8 mouse cellular contexts compared by ENCODE assay signal in the genomic region with DNA sequence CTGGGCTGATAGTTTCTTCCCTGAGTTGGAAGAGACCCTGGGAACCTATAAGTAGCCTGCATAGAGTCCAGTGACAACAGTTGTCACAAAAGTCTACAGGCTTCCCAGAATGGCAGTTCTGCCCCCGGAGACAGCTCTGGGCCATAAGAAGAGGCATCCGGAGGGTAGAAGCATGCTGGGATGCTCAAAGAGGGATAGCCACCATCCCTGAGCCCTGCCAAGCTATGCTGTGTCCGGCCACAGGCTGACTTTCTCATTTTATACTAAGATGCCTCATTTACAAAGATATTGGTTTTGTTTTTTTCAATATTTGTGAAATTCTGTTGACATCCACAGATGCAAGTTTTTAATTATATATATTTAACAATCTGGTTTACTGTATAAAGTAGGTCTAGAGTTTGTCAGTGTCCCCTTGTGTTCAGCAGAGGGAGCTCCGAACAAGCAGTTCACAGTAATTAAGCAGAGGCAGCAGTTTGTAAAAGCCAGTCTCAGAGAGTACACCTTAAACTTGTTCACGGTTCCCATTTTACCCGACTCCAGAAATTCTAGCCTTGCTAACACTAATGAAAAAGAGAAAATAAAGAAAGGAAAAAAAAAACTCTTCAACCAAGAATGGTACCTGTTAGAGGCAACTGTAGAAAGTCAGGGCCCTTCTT.
A peak's percentile ranks its signal among the peaks of the same experiment; 100 is the strongest.
DNase-seq lines count a peak whose midpoint lies in the region; ATAC-seq and TF ChIP-seq lines count a peak whose summit lies in the region.

No protein-coding gene starts in this region.

- H3K36me3 ChIP-seq in embryonic facial prominence, embryonic 11.5 days (replicated peaks; ENCODE audit: control insufficient read depth, insufficient read depth, low read depth, low read length) = no peaks in the 10 kb centered on the region
- H3K36me3 ChIP-seq in embryonic facial prominence, embryonic 10.5 days (replicated peaks) = no peaks in the 10 kb centered on the region
- no peaks in the 10 kb centered on the region for H3K36me3 ChIP-seq in hindbrain, postnatal 0 days (ENCODE audit: insufficient read depth, low read length)

- H3K9ac ChIP-seq in embryonic facial prominence, embryonic 11.5 days (replicated peaks; ENCODE audit: low read length) = no peak overlapping the region
- no peak overlapping the region for H3K9ac ChIP-seq in hindbrain, postnatal 0 days (replicated peaks; ENCODE audit: low read length)

- no peaks in the 10 kb centered on the region for H3K27me3 ChIP-seq in embryonic facial prominence, embryonic 11.5 days (ENCODE audit: control insufficient read depth, insufficient read depth, low read length)
- peaks cover 5% of the 10 kb centered on the region; the same call in 1 of the 2 replicates for H3K27me3 ChIP-seq in embryonic facial prominence, embryonic 10.5 days (replicated peaks; ENCODE audit: low read depth, poor library complexity, severe bottlenecking)
- no peaks in the 10 kb centered on the region for H3K27me3 ChIP-seq in hindbrain, postnatal 0 days (ENCODE audit: insufficient read depth, low read length)

- peak; percentile 66 for DNase-seq in embryonic facial prominence, embryonic 11.5 days (ENCODE audit: low spot score)
- no peak for DNase-seq in embryonic facial prominence, embryonic 10.5 days (ENCODE audit: low spot score)
- DNase-seq in right cerebral cortex, adult 18-20 months = peak; percentile 45
- DNase-seq in right cerebral cortex, postnatal 14 days = no peak
- DNase-seq in hindbrain, postnatal 0 days (ENCODE audit: low spot score) = peak; percentile 82
- peak; percentile 26 for DNase-seq in mesoderm, embryonic 11.5 days (ENCODE audit: low read depth, low spot score)
- DNase-seq in gastrocnemius, postnatal 14 days = no peak

- no peak overlapping the region for H3K4me2 ChIP-seq in embryonic facial prominence, embryonic 11.5 days (ENCODE audit: low read depth, low read length)
- no peak overlapping the region for H3K4me2 ChIP-seq in hindbrain, postnatal 0 days (ENCODE audit: low read depth, low read length)

- no peaks in the 10 kb centered on the region for H3K9me3 ChIP-seq in embryonic facial prominence, embryonic 11.5 days (replicated peaks; ENCODE audit: control insufficient read depth, low read length)
- H3K9me3 ChIP-seq in embryonic facial prominence, embryonic 10.5 days = no peaks in the 10 kb centered on the region
- H3K9me3 ChIP-seq in hindbrain, postnatal 0 days (ENCODE audit: low read length) = no peaks in the 10 kb centered on the region

- no peak for ATAC-seq in embryonic facial prominence, embryonic 11.5 days (replicated peaks; ENCODE audit: insufficient number of reproducible peaks, low FRiP score, low TSS enrichment, low read depth)
- ATAC-seq in hindbrain, postnatal 0 days = peak; percentile 82
- ATAC-seq in megakaryocyte-erythroid progenitor cell, adult 5-6 weeks (replicated peaks; ENCODE audit: low FRiP score, low TSS enrichment, poor library complexity, severe bottlenecking) = no peak

- no peaks in the 10 kb centered on the region for H3K4me1 ChIP-seq in embryonic facial prominence, embryonic 11.5 days (ENCODE audit: control insufficient read depth, insufficient read depth, low read length)
- peaks cover 27% of the 10 kb centered on the region for H3K4me1 ChIP-seq in embryonic facial prominence, embryonic 10.5 days
- H3K4me1 ChIP-seq in hindbrain, postnatal 0 days (ENCODE audit: insufficient read depth, low read length) = no peaks in the 10 kb centered on the region

- H3K4me3 ChIP-seq in embryonic facial prominence, embryonic 11.5 days (ENCODE audit: low read depth, low read length) = no peak overlapping the region
- no peak overlapping the region for H3K4me3 ChIP-seq in embryonic facial prominence, embryonic 10.5 days
- H3K4me3 ChIP-seq in hindbrain, postnatal 0 days (ENCODE audit: low read length) = no peak overlapping the region

- peak; percentile 79 for TF ChIP-seq CTCF in hindbrain, postnatal 0 days (IDR thresholded peaks at IDR 0.05; ENCODE audit: low read depth)

- intact Hi-C loops in gastrocnemius, postnatal 14 days (cut with DNase I; ENCODE audit: low total_unique reads) = loop anchor here (10.0 kb wide), 1 partner anchor 1077 kb away; no protein-coding TSS in a partner anchor

- H3K27ac ChIP-seq in embryonic facial prominence, embryonic 11.5 days (replicated peaks; ENCODE audit: low read depth, low read length) = no peak overlapping the region
- H3K27ac ChIP-seq in embryonic facial prominence, embryonic 10.5 days (replicated peaks) = no peak overlapping the region
- no peak overlapping the region for H3K27ac ChIP-seq in hindbrain, postnatal 0 days

- WGBS in embryonic facial prominence, embryonic 11.5 days = 51% methylated on average over 6 of the region's 6 CpGs
- WGBS in embryonic facial prominence, embryonic 10.5 days = 61% methylated on average over 6 of the region's 6 CpGs
- WGBS in hindbrain, postnatal 0 days = 46% methylated on average over 6 of the region's 6 CpGs

Comparison
In these comparisons a context has a peak if more than half of its experiments do, and no peak if none do; other contexts are left out.
1. DNase-seq: peak in embryonic facial prominence, embryonic 11.5 days (single experiment), right cerebral cortex, adult 18-20 months (single experiment), hindbrain, postnatal 0 days (single experiment) and mesoderm, embryonic 11.5 days (single experiment); none in embryonic facial prominence, embryonic 10.5 days (single experiment), right cerebral cortex, postnatal 14 days (single experiment) and gastrocnemius, postnatal 14 days (single experiment).